Mouse (Mus musculus) heart, adult 2 months (tissue): Measurements from ENCODE around the gene Srd5a1. TPM values are rescaled to one million over a fixed set of nuclear protein-coding genes. Genes with fewer than 3 reads are reported as not detected.

Source experiments
- DNase-seq, 2 experiments: peaks; one replicate each; pipeline ENCODE4 v3.0.0; 2021
- H3K27ac ChIP-seq: fragments of 200-600 bp; 2 replicates; pipeline ENCODE4 v1.8.1; 2022
- H3K27me3 ChIP-seq: fragments of 200-500 bp; 2 replicates; pipeline ENCODE4 v1.6.1; 2012; ENCODE audit warnings: mild to moderate bottlenecking, low read length, inconsistent platforms, mixed read lengths; ENCODE audit not compliant: control insufficient read depth, insufficient read depth
- H3K36me3 ChIP-seq: fragments of 200-500 bp; 2 replicates; pipeline ENCODE4 v1.6.1; 2012; ENCODE audit warnings: low read length, inconsistent platforms; ENCODE audit not compliant: control insufficient read depth, insufficient read depth
- H3K4me1 ChIP-seq: fragments of 200-500 bp; 2 replicates; pipeline ENCODE4 v1.6.1; 2011; ENCODE audit warnings: low read length; ENCODE audit not compliant: control insufficient read depth, insufficient read depth
- H3K4me3 ChIP-seq: fragments of 200-600 bp; 2 replicates; pipeline ENCODE4 v1.8.1; 2022
- H3K79me2 ChIP-seq: fragments of 200-500 bp; replicated peaks from 2 replicates; pipeline ENCODE4 v1.6.1; 2012; ENCODE audit warnings: mild to moderate bottlenecking, inconsistent platforms, low read length, moderate library complexity, mixed read lengths; ENCODE audit not compliant: control insufficient read depth, insufficient read depth
- H3K9ac ChIP-seq: fragments of 200-500 bp; 2 replicates; pipeline ENCODE4 v1.6.1; 2012; ENCODE audit warnings: low read depth, mild to moderate bottlenecking, control low read depth, inconsistent platforms, low read length, mixed read lengths
- CTCF ChIP-seq: fragments of 200-600 bp; IDR thresholded peaks from 2 replicates; pipeline ENCODE4 v1.8.1; 2022; ENCODE audit warnings: antibody characterized with exemption, mild to moderate bottlenecking, moderate library complexity
- EP300 ChIP-seq: fragments of 200-500 bp; IDR thresholded peaks from 2 replicates; pipeline ENCODE4 v1.6.1; 2011; ENCODE audit warnings: low read depth, low read length, control low read depth; ENCODE audit not compliant: insufficient read depth
- POLR2A ChIP-seq: fragments of 200-500 bp; IDR thresholded peaks from 2 replicates; pipeline ENCODE4 v1.6.1; 2011; ENCODE audit warnings: mild to moderate bottlenecking, low read depth, low read length, control low read depth; ENCODE audit not compliant: insufficient read depth
- WGBS: fragments of 180-500 bp; shearing (Covaris S2); methylation state at CpG from one replicate; pipeline ENCODE4 v1.1.7; 2018; 5-methylcytosine and 5-hydroxymethylcytosine counted together
- intact Hi-C: fragments of 180-260 bp; cut with DNase I; formaldehyde crosslinking; loops from one replicate; pipeline ENCODE4 v1.15.1; 2025
- polyA plus RNA-seq: library from polyadenylated mRNA; depleted of rRNA; stranded (reverse); fragments of >200 nt; gene quantifications from 2 replicates; pipeline ENCODE4 v1.2.3, GENCODE M21; 2012
- total RNA-seq, 2 experiments: library from RNA; stranded (reverse); gene quantifications; 2 replicates each; pipeline ENCODE4 v1.2.3; 2021

Gene Srd5a1
- total and polyA plus RNA-seq, 3 experiments = 0.64 to 1.3 (median 0.65) TPM

DNA sequence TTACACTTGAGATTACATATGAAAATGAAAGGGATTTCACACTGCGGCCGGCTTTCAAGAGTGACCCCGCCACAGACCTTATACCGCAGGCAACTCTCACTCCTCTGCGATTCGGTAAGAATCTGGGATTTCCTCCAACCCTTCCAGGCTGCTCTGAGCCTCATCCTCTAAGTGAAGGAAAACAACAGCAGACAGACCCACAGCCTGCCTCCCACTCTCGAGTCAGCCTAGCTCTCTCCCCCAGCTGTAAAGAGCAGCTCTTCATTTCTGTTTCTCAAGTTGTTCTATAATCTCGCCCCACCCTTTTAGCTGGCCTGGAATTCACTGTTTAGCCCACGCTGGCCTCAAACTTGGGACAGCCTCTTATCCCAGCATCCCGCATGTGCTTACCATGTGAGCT lies 69.5 kb downstream of the Srd5a1 start:
- peak; percentile 40 to 50 for DNase-seq
- TF ChIP-seq CTCF (no peak), POLR2A (no peak), EP300 (no peak)
- intact Hi-C loops = no loop called here
- Histone ChIP-seq H3K36me3 (no peaks in the 10 kb centered on the region), H3K79me2 (no peaks in the 10 kb centered on the region), H3K27ac (peak overlapping the region; percentile 88), H3K4me3 (peak overlapping the region; percentile 24; the same call in 1 of the 2 replicates), H3K9ac (no peak overlapping the region), H3K27me3 (no peaks in the 10 kb centered on the region), H3K4me1 (peaks cover 20% of the 10 kb centered on the region)
- WGBS = 23% methylated on average over 10 of the region's 10 CpGs

DNA sequence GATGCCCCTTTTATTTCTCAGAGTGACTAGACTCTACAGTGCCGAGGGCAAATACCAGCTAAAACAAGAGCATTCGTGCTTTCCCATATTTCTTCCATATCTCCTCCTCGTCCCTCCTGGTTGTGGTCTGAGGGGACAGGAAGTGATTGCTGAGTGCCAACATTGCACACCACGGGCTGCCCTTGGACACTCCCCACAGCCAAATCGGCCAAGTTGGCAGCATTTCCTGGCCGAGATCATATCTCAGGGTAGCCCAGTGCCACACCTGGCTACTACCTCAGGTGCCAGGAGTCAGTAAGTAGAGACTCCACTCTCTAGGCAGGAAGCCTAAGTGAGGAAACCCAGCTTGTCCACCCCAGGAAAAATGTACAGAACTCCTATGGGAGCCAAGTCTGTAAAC lies 70.0 kb downstream of the Srd5a1 start:
- H3K27me3 ChIP-seq = no peaks in the 10 kb centered on the region
- WGBS = 18% methylated on average over 6 of the region's 6 CpGs
- intact Hi-C loops = no loop called here
- peaks cover 20% of the 10 kb centered on the region for H3K4me1 ChIP-seq
- no peak for TF ChIP-seq EP300
- TF ChIP-seq POLR2A = no peak
- TF ChIP-seq CTCF = no peak
- peak overlapping the region; percentile 24; the same call in 1 of the 2 replicates for H3K4me3 ChIP-seq
- no peaks in the 10 kb centered on the region for H3K36me3 ChIP-seq
- H3K9ac ChIP-seq = no peak overlapping the region
- peak in 1 of 2 experiments; percentile 29 for DNase-seq
- peak overlapping the region; percentile 88; the same call in 1 of the 2 replicates for H3K27ac ChIP-seq
- H3K79me2 ChIP-seq = no peaks in the 10 kb centered on the region

DNA sequence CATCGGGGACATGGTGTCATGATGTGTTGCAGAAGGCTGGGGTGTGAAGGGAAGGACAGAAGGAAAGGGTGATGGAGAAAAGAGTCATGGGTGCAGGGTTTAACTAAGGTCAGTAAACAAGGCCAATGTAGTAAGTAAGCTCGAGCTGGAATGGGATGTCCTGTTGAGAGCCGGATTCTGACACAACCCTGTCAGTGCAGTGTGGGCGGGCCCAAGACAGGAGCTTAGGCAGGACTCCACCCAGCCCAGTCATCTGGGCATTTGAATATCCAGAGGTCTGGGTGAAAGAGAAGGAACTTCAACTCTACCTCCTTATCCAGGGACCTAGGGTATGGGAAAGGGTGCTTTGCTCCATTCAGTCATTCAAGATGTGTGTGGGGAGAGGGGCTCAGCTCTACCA lies 72.9 kb downstream of the Srd5a1 start:
- Histone ChIP-seq H3K36me3 (no peaks in the 10 kb centered on the region), H3K79me2 (peaks cover 3% of the 10 kb centered on the region; the same call in 1 of the 2 replicates), H3K27ac (0 out of 2 replicates have a peak overlapping the region, but pooled peaks have one; percentile 33), H3K9ac (no peak overlapping the region), H3K4me3 (no peak overlapping the region), H3K27me3 (no peaks in the 10 kb centered on the region), H3K4me1 (peaks cover 16% of the 10 kb centered on the region)
- WGBS = 28% methylated on average over 4 of the region's 4 CpGs
- TF ChIP-seq CTCF (no peak), POLR2A (no peak), EP300 (no peak)
- intact Hi-C loops = loop anchor here (10.0 kb wide), 1 partner anchor 954 kb away; the partner anchor contains the start of genes Fastkd3 and Mtrr
- peak in 1 of 2 experiments; percentile 45 for DNase-seq

DNA sequence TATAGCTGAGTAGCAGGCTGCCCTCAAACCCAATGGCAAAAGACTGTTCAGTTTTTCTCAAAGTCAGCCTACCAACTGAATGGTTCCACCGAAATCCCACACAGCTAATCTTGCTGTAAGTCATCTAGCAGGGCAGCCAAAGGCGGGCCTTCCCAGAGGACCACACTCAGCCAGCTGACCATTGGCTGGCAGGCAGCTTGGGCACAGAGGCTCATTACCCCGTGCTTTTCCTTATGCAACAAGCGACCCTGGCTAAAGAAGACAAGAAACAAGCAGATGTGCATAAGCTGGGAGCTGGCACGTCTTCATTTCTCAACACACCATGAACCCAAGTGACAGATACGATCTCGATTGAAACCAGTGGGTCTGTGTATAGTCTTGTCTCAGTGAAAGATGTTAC lies 73.9 kb downstream of the Srd5a1 start:
- H3K9ac ChIP-seq = no peak overlapping the region
- H3K36me3 ChIP-seq = no peaks in the 10 kb centered on the region
- no peak for TF ChIP-seq EP300
- TF ChIP-seq CTCF = no peak
- TF ChIP-seq POLR2A = no peak
- no peak overlapping the region for H3K4me3 ChIP-seq
- no peak overlapping the region for H3K27ac ChIP-seq
- peaks cover 12% of the 10 kb centered on the region for H3K4me1 ChIP-seq
- DNase-seq = peak in 1 of 2 experiments; percentile 41
- intact Hi-C loops = loop anchor here (2.0 to 10.0 kb wide), 2 partner anchors 75 to 953 kb away; partner anchors contain the start of genes Fastkd3 and Mtrr
- no peaks in the 10 kb centered on the region for H3K27me3 ChIP-seq
- 84% methylated on average over 7 of the region's 7 CpGs for WGBS
- H3K79me2 ChIP-seq = peaks cover 3% of the 10 kb centered on the region; the same call in 1 of the 2 replicates

DNA sequence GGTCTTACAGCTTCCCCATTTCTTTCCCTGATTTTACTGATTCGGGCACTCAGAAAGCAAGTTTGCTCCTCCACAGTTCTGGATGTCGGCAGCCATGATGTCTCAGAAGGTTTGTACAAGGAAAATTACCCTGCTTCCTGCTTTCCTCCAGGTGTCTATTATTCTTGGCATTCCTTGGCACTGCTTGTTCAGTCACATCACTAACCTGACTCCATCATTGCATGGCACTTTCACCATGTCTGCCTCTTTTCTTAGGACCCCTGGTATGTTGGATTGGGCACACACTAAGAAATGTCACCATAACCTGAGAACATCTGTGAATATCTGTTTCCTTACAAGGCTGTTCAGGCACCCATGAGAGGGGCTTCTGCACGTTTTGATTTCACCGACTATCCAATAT lies 75.2 kb downstream of the Srd5a1 start:
- Histone ChIP-seq H3K9ac (no peak overlapping the region), H3K4me3 (no peak overlapping the region), H3K79me2 (peaks cover 5% of the 10 kb centered on the region; the same call in 1 of the 2 replicates), H3K4me1 (peaks cover 15% of the 10 kb centered on the region), H3K27me3 (no peaks in the 10 kb centered on the region), H3K27ac (no peak overlapping the region), H3K36me3 (no peaks in the 10 kb centered on the region)
- 72% methylated on average over 4 of the region's 4 CpGs for WGBS
- intact Hi-C loops = loop anchor here (2.0 to 10.0 kb wide), 2 partner anchors 77 to 951 kb away; partner anchors contain the start of genes Fastkd3 and Mtrr
- TF ChIP-seq EP300 (no peak), CTCF (no peak), POLR2A (no peak)
- DNase-seq = no peak

DNA sequence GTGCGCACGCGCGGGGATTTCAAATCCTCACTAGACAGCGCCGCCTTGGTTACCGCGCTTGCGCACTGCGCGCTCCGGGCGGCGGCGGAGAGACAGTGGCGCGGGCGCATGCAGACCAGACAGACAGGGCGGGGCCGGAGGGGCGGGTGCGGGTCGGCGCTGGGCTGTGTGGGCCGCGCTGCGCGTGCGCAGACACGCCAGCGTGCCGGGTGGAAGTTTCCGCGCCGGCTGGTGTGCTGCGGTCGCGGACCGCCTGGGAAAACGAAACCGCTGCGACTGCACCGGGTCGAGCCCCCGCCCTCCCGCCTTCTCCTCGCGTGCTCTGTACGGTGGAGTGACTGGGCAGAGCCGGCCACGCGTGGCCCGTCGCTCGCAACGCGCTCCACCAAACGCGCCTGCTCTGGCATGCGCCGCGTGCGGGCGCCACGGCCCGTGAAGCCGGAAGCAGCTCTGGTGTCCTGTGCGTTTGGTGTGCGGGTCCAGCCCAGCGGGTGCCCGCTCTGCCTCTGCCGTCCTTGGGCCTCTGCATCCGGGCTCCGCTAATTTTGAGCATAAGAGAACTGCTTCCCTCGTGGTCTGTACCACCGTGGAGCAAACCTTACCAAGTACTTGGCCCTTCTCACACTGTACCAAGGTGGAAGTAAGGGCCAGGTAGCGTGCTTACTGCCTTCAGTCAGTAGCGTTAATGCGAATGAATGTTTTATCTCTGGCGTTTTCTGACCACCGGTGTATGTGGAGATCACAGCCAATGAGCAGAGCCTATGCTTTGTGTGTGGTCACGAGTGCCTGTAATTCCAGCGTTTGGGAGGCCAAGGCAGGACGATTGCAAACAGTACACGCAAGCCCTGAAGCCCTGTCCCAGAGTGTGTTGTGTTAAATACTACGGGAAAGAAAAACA lies 76.3 kb downstream of the Srd5a1 start:
- Histone ChIP-seq H3K4me3 (peak overlapping the region; percentile 86), H3K4me1 (peaks cover 15% of the 10 kb centered on the region), H3K79me2 (peaks cover 5% of the 10 kb centered on the region), H3K27ac (peak overlapping the region; percentile 92), H3K36me3 (no peaks in the 10 kb centered on the region), H3K27me3 (no peaks in the 10 kb centered on the region), H3K9ac (peak overlapping the region; percentile 92)
- peak; percentile 97 to 99 for DNase-seq
- intact Hi-C loops = loop anchor here (10.0 kb wide), 1 partner anchor 950 kb away; the partner anchor contains the start of genes Fastkd3 and Mtrr
- under 1% methylated on average over 84 of the region's 86 CpGs for WGBS
- TF ChIP-seq CTCF = 0 out of 2 replicates have a peak, but pooled peaks have one; percentile 13
- TF ChIP-seq POLR2A = peak; percentile 73
- peak; percentile 52; the same call in 1 of the 2 replicates for TF ChIP-seq EP300
